Mouse (Mus musculus) MEL-GATA-1-ER (cell line): ENCODE data around the gene Ptgdr2.
A peak's percentile ranks its signal among the peaks of the same experiment; 100 is the strongest.

Source experiments
- DNase-seq: peaks from one replicate; pipeline ENCODE4 v3.0.0-alpha.2; 2012; ENCODE audit warnings: low read depth; ENCODE audit errors: extremely low read depth

Gene Ptgdr2

GRCm38 (mm10) chr19:10930641-10931040, 6.3 kb upstream of the Ptgdr2 start:
- DNase-seq: no peak

- no peak for DNase-seq
Observed at GRCm38 (mm10) chr19:10935029-10935428, 1.9 kb upstream of the Ptgdr2 start.

- DNase-seq: no peak
Observed at GRCm38 (mm10) chr19:10936077-10936476, 883 bp upstream of the Ptgdr2 start.

DNA sequence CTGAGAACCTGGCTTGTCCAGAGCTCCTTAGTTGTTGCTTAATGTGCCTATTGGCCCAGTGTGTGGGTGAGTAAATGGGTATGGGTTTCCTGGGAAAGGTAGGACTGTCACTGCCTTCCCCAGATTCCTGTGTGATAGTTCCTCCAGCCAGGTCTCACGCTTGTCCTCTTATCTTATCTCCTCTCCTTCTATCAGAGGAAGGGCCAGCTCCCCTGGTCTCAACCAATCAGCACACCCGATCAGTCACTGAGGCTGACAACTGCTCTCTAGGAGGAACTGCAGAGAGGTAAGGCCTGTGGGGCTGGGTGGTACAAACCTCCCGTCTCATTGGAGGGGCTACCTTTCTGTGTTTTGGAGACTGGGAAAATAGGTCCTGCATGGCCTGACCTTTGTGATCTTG, 1.8 kb downstream of the Ptgdr2 start:
- no peak for DNase-seq

GRCm38 (mm10) chr19:10940097-10940800, 3.3 kb downstream of the Ptgdr2 start:
- no peak for DNase-seq

- no peak for DNase-seq
Observed at GRCm38 (mm10) chr19:10940801-10941457, 4.0 kb downstream of the Ptgdr2 start.

- no peak for DNase-seq
Observed at GRCm38 (mm10) chr19:10943955-10944354, 7.0 kb downstream of the Ptgdr2 start.

DNA sequence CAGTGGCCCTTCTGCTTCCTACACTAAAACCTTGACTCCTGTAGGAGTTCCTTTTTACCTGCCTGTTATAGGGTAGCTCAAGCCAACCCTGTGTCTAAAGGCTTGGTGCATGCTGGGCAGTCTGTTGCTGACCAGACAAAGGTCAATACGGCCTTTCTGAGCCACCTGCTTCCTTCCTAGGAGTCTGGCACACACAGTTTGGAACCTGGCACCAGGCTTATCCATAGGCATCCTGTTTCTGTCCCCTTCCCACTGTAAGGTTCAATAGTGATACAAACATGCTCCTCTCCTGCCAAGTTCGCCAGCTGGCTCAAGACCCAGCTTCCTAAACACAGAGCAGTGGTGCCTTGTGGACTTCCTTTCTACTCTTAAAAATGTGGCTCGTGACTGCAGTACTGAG, 9.5 kb downstream of the Ptgdr2 start:
- no peak for DNase-seq

DNA sequence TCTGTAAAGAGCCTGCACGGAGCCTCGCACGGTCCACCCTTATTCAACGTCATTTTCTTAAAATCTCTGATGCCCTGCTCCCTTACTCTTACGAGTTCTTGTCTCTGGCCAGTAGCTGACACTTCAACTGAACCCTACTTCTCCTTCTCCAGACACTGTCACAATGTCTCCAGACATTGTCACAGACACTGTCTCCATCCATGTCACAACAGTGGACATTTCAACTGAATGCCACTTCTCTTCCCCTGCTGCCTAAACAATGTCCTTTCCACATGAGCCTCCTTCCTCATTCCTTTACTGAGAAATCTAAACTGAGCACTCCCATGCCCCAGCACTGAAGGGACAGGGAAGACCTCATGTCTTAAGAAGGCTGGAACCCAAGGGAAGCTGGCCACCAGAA, 10.3 kb downstream of the Ptgdr2 start:
- DNase-seq: no peak

DNA sequence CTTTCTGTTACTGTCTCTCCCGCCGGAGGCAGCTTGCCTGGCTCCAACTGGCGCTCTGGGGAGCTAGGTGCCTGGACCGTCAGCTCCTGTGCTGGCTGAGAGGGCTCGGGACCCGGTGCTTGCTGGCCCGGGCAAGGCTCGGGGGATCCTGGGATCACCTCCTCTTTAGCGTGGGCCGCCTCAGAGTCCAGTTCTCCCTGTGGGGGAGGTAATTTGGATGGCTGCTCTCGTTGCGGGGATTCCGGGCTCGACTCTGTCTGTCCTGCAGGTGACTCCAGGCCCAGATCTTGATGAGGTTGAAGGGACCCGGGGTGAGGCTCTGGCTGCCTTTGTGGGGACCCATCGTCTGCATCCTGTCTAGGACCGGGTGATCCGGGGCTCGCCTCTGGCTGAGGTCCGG, 11.5 kb downstream of the Ptgdr2 start:
- no peak for DNase-seq

- peak; percentile 99 for DNase-seq
Observed at GRCm38 (mm10) chr19:10949112-10949511, 12.2 kb downstream of the Ptgdr2 start, which contains the start of gene Ccdc86. Gene Ccdc86, minus strand, starts transcription at chr19:10949266.

DNA sequence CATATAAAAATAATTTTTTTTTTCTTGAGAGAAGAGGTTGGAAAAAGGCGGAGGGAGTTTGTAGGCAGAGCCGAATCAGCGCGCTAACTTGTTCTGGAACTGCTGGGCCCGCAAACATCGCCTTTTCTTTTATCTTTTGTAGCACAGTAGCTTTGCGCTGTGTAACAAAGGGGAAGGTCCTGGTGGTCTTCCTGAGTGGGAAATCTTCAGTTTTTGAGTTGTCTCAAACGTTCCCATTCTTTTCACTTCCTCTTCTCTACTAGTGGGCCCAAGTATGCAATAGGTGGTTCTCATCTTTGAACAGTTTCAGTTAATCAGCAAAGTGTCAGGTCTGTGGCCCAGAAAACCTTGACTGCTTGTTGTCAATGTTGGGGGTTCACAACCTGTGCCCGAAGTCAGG, 12.6 kb downstream of the Ptgdr2 start:
- peak; percentile 49 for DNase-seq

- no peak for DNase-seq
Observed at GRCm38 (mm10) chr19:10952021-10952939, 15.3 kb downstream of the Ptgdr2 start.

DNA sequence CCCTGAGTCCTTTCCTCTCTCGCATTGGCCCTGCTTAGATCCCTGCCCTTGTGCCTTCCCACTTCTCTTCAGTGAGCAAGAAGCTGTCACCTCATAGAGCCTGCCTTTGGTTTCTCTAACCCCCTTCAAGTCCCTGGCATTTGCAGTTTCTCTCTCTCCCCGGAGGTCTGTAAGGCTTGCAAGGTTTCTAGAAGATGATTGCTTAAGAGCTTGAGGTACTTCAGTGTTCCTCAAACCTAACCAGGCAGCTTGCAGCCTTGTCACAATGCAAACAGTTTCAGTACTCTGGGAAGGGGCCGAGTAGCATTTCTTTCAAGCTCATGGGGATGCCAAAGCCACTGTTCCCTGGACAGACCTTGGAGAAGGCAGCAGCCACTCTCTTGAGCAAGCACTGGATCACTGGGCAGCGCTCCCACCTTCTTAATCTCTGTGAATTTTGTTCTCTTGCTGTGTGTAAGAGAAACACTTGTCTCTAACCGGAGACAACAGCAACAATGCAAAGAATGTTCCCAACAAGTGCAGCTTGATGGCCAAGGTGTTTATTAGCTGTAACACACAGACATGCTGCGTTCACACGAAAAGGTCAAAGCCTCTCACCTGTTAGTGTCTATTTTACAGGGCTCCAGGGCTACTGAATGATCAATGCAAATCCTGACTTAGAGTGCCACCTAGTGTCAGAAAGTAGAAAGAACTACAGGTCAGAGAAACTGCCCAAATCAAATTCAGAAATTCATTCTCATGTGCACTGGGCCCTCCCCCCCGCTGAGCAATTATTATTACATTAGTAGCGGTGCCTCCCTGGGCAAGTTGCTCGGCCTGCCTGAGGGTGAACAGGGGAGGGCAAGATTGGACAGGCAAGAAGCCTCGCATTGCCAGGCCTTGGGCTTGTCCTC, 22.4 kb downstream of the Ptgdr2 start:
- DNase-seq: no peak

- DNase-seq: no peak
Observed at GRCm38 (mm10) chr19:10959978-10960346, 23.0 kb downstream of the Ptgdr2 start.

DNA sequence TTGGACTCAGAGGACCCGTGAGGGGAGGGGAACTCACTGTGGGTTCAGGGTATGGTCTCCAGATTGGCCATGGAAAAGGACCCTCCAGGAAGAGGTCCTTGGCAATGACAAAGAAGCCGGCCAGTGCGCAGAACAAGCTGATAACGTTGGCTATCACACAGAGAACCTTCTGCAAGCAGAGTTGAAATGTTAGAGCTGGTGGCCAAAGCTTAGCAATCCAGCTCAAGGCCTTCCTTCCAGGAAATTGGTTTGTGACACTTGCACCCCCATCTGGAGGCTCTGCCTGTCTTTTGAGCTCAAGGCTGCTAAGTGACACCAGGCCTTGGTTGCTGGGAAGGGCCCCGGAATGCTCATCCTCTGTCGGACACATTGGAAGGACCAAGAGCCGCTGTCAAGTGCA, 28.8 kb downstream of the Ptgdr2 start:
- DNase-seq: no peak

GRCm38 (mm10) chr19:10968578-10968977, 31.6 kb downstream of the Ptgdr2 start:
- no peak for DNase-seq

DNA sequence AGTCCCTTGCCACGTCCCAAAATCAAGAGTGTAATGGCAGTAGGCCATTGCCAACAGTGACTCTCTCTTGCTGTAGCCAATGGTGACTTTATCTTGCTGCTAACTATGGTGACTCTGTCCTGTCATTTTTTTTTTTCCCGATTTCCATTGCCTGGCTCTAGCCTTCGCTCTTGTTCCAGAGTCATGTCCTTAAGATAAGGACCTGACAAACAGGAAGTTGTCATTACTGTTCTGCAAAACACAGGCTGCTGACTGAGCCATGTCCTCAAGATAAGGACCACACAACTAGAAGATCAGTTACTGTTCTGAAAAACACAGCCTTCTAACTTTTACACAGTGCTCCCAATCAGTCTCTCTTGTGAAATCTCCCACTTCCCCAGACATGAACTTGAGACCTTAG, 33.5 kb downstream of the Ptgdr2 start:
- DNase-seq: peak; percentile 77

GRCm38 (mm10) chr19:10972660-10973059, 35.7 kb downstream of the Ptgdr2 start:
- DNase-seq: no peak

DNA sequence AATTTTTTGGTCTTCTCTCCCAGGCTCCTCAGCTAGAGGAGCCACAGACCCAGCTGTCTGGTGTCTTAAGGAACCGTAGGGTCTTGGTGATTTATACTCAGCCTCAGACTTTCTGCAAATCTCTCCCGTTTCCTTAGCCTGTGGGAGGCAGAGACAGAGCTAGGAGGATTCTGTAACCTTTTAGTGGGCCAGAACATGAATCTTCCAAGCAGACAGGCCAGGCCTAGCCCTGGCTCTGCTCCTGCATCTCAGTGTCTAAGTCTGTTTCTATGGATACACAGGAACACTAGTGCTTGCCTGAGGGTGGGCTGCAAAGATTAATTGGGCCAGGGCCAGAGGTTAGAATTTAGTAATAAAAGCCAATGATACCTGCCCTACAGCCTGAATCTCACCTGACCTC, 36.2 kb downstream of the Ptgdr2 start:
- no peak for DNase-seq

DNA sequence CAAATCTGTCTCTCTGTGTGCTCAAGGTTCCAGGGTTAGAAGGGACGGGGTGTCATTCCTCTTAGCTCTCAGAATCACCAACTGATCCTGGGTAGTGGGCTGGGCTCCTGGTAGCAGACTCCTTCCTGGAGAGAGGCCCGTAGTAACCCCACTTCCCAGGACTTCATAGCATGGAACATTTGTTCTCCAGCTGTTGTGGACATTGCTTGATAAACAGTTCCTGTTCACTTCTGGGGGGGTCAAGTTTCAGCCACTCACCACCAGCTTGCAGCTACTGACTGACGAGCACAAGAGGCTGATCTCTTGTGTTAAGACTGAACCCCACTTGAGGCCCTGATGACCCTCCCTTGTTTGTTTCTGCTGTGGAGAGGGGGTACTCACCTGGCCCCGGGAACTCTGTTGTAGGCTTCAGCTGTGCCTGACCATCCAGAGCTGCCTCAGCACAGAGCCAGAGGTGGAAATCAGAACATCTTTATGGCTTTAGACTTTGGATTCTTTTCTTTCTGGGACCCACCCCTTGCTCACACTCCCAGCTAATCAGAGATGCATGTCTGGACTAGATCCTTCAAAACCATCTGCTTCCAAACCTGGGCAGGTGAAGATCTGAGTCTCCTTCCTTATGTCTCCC, 37.4 kb downstream of the Ptgdr2 start, which contains the start of gene Ms4a10:
TSS of gene Ms4a10 (minus strand) at position 433 of the 628 bp plus-strand sequence.
- DNase-seq: no peak
